Mouse (Mus musculus) olfactory bulb, adult 2 months (tissue): Measurements from ENCODE around the gene Cast. TPM values are rescaled to one million over a fixed set of nuclear protein-coding genes. Genes with fewer than 3 reads are reported as not detected.
A peak's percentile ranks its signal among the peaks of the same experiment; 100 is the strongest.

Source experiments
- H3K27ac ChIP-seq: fragments of 200-500 bp; 2 replicates; pipeline ENCODE4 v1.5.1; 2012; ENCODE audit warnings: low read depth, low read length; ENCODE audit not compliant: insufficient read depth
- H3K4me1 ChIP-seq: fragments of 200-500 bp; 2 replicates; pipeline ENCODE4 v1.6.1; 2012; ENCODE audit warnings: low read length; ENCODE audit not compliant: control insufficient read depth, insufficient read depth
- H3K4me3 ChIP-seq: fragments of 200-500 bp; 2 replicates; pipeline ENCODE4 v1.5.1; 2012; ENCODE audit warnings: mild to moderate bottlenecking, low read depth, low read length, moderate library complexity; ENCODE audit not compliant: insufficient read depth
- CTCF ChIP-seq: fragments of 200-500 bp; IDR thresholded peaks from 2 replicates; pipeline ENCODE4 v1.5.1; 2012; ENCODE audit warnings: low read depth, mild to moderate bottlenecking, low read length, moderate library complexity; ENCODE audit not compliant: insufficient read depth
- POLR2A ChIP-seq: fragments of 200-500 bp; IDR thresholded peaks from 2 replicates; pipeline ENCODE4 v1.6.1; 2012; ENCODE audit warnings: mild to moderate bottlenecking, low read depth, low read length, moderate library complexity; ENCODE audit not compliant: insufficient read depth
- WGBS: fragments of 180-500 bp; shearing (Covaris S2); methylation state at CpG from one replicate; pipeline ENCODE4 v1.1.7; 2018; 5-methylcytosine and 5-hydroxymethylcytosine counted together
- polyA plus RNA-seq: library from polyadenylated mRNA; stranded (reverse); fragments of >200 nt; gene quantifications from 2 replicates; pipeline ENCODE4 v1.2.4, GENCODE M21; 2012; ENCODE audit warnings: low replicate concordance; ENCODE audit not compliant: missing spikeins, insufficient read depth, insufficient read length

Cast gene
- polyA plus RNA-seq, 1 experiment: not detected

GRCm38 (mm10) chr13:74806934-74807333 lies 1.7 kb downstream of the Cast start:
- TF ChIP-seq CTCF (no peak), POLR2A (no peak)
- Histone ChIP-seq H3K27ac (no peak overlapping the region), H3K4me1 (peaks cover 11% of the 10 kb centered on the region), H3K4me3 (no peak overlapping the region)
- 74% methylated on average over 5 of the region's 5 CpGs for WGBS

GRCm38 (mm10) chr13:74794435-74794834 lies 14.2 kb downstream of the Cast start:
- 72% methylated on average over 1 of the region's 1 CpGs for WGBS
- Histone ChIP-seq H3K4me1 (no peaks in the 10 kb centered on the region), H3K27ac (no peak overlapping the region), H3K4me3 (no peak overlapping the region)
- TF ChIP-seq POLR2A (no peak), CTCF (no peak)

GRCm38 (mm10) chr13:74787681-74788080 lies 20.9 kb downstream of the Cast start:
- WGBS: 0% methylated on average over 1 of the region's 1 CpGs
- no peak overlapping the region for H3K4me3 ChIP-seq
- H3K4me1 ChIP-seq: no peaks in the 10 kb centered on the region
- TF ChIP-seq CTCF (no peak), POLR2A (no peak)
- H3K27ac ChIP-seq: no peak overlapping the region

- Histone ChIP-seq H3K4me3 (no peak overlapping the region), H3K4me1 (no peaks in the 10 kb centered on the region), H3K27ac (no peak overlapping the region)
- WGBS: 79% methylated on average over 1 of the region's 1 CpGs
- TF ChIP-seq POLR2A (no peak), CTCF (no peak)
Measured at GRCm38 (mm10) chr13:74772151-74772550, 36.5 kb downstream of the Cast start.

GRCm38 (mm10) chr13:74770480-74770879 lies 38.1 kb downstream of the Cast start:
- H3K27ac ChIP-seq: no peak overlapping the region

GRCm38 (mm10) chr13:74769871-74770270 lies 38.7 kb downstream of the Cast start:
- no peak overlapping the region for H3K4me3 ChIP-seq
- TF ChIP-seq CTCF (no peak), POLR2A (no peak)
- WGBS: 18% methylated on average over 8 of the region's 8 CpGs
- no peaks in the 10 kb centered on the region for H3K4me1 ChIP-seq
- H3K27ac ChIP-seq: no peak overlapping the region

More at GRCm38 (mm10) chr13:74770480-74770879, 38.1 kb downstream of the Cast start:
- TF ChIP-seq POLR2A (no peak), CTCF (no peak)
- Histone ChIP-seq H3K4me1 (no peaks in the 10 kb centered on the region), H3K4me3 (peak overlapping the region; percentile 44)
- WGBS: 0% methylated on average over 21 of the region's 21 CpGs

- Histone ChIP-seq H3K27ac (no peak overlapping the region), H3K4me3 (no peak overlapping the region), H3K4me1 (no peaks in the 10 kb centered on the region)
- WGBS: 54% methylated on average over 2 of the region's 2 CpGs
- TF ChIP-seq CTCF (no peak), POLR2A (no peak)
Measured at GRCm38 (mm10) chr13:74767186-74767585, 41.4 kb downstream of the Cast start.

GRCm38 (mm10) chr13:74762741-74763140 lies 45.9 kb downstream of the Cast start:
- 88% methylated on average over 1 of the region's 1 CpGs for WGBS
- H3K4me1 ChIP-seq: no peaks in the 10 kb centered on the region
- no peak overlapping the region for H3K27ac ChIP-seq
- TF ChIP-seq POLR2A (no peak), CTCF (no peak)
- H3K4me3 ChIP-seq: no peak overlapping the region

- Histone ChIP-seq H3K4me1 (no peaks in the 10 kb centered on the region), H3K4me3 (no peak overlapping the region), H3K27ac (no peak overlapping the region)
- WGBS: 95% methylated on average over 1 of the region's 1 CpGs
- no peak for TF ChIP-seq POLR2A
- no peak for TF ChIP-seq CTCF
Measured at GRCm38 (mm10) chr13:74759152-74759551, 49.5 kb downstream of the Cast start.

GRCm38 (mm10) chr13:74743219-74743618 lies 65.4 kb downstream of the Cast start:
- Histone ChIP-seq H3K4me1 (no peaks in the 10 kb centered on the region), H3K4me3 (no peak overlapping the region), H3K27ac (no peak overlapping the region)
- WGBS: 83% methylated on average over 5 of the region's 5 CpGs
- TF ChIP-seq POLR2A: no peak
- no peak for TF ChIP-seq CTCF
